Mouse (Mus musculus): ENCODE measurements around the gene H13.

H13 gene

GRCm38 (mm10) chr2:152700725-152701124 is 31.5 kb downstream of the H13 start:
- DNase-seq (ENCODE audit: low read depth, low spot score), result no peak

GRCm38 (mm10) chr2:152703596-152704255 is 34.5 kb downstream of the H13 start:
- DNase-seq (ENCODE audit: low read depth, low spot score), result no peak

DNA sequence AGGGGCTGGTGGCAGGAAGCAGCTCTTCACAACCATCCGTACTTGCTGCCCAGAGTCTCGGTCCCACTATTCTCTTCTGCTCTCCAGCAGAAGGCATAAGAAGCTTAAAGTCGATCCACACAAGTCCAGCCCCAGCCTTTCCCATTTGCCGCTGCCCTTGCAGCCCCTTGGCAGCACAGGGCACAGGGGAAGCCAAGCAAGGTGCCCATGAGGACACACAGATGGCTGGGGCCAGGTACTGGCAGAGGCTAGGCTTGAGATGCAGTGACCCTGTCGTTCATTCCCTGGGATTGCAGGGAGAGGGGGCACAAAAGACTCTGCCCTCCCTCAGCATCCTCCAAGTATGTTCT is 35.0 kb downstream of the H13 start:
- no peak for DNase-seq (ENCODE audit: low read depth, low spot score)

DNA sequence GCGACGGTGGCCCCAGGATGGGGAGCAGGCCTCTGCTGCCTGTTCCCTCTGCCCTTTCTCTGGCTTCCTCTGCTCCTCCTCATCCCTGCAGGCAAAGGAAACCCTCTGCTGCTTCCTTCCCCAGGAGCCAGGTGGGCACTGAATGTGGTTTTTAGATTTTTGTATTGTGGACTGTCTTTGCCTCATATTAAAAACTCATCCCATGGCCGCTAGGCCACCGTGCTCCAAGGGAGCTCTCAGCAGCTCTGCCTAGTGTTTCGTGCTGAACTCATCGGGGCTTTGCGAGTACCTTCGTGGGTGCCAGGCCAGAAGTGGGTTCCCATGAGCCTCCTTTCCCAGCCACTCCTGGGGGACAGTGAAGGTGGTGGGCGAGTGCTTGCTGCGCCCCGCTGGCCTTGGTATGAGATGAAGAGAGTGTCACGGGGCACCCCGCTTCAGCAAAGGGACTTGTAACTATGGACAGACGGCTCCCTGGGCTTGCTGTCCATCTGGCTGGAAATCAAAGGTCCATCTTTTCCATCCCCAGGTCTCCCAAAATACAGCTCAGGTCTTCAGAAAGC is 35.6 kb downstream of the H13 start:
- no peak for DNase-seq (ENCODE audit: low read depth, low spot score)

GRCm38 (mm10) chr2:152705993-152706571 is 36.8 kb downstream of the H13 start:
- no peak for DNase-seq (ENCODE audit: low read depth, low spot score)

GRCm38 (mm10) chr2:152707186-152707585 is 37.9 kb downstream of the H13 start:
- no peak for DNase-seq (ENCODE audit: low read depth, low spot score)

GRCm38 (mm10) chr2:152707627-152708026 is 38.4 kb downstream of the H13 start:
- no peak for DNase-seq (ENCODE audit: low read depth, low spot score)

GRCm38 (mm10) chr2:152709066-152709465 is 39.8 kb downstream of the H13 start:
- DNase-seq (ENCODE audit: low read depth, low spot score), result no peak

DNA sequence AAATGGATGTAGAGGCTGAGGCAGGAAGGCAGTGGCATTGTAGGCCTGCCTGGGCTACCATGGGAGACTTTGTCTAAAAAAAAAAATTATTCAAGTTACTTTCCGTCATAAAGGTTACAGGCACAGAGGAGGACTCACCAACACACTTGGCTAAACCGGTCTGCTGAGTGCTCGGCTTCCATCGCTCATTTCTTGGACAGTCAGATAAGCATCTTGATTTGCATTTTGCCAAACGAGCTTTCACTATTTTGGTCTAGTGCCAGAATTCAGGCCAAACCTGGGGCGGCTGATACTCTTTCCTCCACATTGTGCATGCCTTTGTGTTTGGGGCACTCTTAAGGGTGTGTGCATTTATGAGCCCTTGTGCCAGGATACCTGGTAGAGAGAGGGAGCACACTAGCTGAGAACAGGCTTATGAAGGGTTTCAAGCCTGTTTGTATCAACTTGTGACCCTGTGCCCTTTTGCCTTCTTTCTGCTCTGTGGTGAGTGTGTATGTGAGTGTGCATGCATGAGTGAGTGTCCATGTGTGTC is 47.0 kb downstream of the H13 start:
- no peak for DNase-seq (ENCODE audit: low read depth, low spot score)

DNA sequence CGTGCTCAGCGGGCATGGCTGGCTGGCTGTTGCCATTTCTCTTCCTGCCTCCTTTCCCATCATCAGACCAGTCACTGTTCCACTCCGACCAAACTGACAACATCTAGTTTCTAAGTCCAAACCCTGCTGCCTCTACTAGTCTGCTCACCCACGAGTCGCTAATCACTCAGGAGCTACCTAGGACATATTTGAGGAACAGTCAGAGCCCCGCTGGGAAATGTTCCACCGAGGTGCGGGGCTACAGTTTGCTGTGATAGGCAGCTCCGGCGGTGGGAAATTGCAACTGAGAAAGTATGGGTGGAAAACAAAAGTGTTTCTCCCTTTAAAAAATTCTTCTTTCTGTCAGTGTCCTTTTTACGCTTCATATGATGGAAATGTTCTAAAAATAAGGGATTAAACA is 48.4 kb downstream of the H13 start:
- no peak for DNase-seq (ENCODE audit: low read depth, low spot score)

- no peak for DNase-seq (ENCODE audit: low read depth, low spot score)
Observed at GRCm38 (mm10) chr2:152718076-152718475, 48.8 kb downstream of the H13 start.

DNA sequence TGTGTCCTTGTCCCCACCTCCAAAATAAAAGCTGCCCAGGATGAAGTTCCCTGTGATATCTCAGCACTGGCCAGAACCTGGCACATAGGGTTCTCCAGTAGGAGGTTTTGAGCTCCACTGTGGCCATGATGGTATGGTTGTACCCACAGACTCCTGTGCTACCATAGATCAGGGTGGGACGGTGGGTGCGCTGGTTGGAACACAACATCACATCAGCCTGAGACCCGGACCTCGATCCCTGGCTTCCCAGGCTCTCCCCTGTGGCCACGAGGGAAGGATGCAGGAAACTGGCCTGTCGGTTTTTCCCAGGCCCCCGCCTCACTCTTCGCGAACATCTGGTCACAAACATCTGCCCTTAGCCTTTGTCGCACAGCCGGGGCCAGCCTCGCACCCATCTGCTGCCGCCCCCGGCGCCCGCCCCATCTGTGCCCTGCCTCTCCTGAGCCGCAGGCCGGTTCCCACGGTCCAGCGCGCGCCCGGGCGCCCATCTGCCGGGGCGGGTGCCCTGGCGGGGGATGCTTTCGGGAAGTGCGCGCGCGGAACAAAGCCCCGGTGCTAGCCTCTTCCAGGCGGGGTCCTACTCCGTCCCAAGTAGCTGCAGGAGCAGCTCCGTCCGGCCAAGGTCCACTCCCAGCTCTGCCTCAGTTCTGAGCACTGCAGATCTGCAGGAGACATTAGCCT is 54.5 kb downstream of the H13 start:
- DNase-seq (ENCODE audit: low read depth, low spot score), result no peak

DNA sequence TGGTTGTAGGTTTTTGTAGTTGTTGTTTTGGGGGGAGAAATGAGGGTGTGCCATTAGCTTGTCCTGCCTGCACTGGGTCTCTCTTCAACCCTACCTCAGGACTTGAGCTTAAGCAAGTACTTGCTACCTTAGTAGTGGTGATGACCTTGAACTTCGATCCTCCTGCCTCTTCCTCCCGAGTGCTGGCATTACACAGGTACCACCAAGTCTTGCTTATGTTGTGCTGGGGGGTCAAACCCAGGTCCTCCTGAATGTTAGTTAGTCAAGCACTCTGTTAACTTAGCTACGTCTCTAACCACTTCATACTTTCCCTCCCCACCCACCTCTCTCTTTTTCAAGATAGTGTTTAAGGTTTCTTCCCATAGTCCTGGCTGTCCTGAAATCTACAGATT is 55.1 kb downstream of the H13 start:
- no peak for DNase-seq (ENCODE audit: low read depth, low spot score)

DNA sequence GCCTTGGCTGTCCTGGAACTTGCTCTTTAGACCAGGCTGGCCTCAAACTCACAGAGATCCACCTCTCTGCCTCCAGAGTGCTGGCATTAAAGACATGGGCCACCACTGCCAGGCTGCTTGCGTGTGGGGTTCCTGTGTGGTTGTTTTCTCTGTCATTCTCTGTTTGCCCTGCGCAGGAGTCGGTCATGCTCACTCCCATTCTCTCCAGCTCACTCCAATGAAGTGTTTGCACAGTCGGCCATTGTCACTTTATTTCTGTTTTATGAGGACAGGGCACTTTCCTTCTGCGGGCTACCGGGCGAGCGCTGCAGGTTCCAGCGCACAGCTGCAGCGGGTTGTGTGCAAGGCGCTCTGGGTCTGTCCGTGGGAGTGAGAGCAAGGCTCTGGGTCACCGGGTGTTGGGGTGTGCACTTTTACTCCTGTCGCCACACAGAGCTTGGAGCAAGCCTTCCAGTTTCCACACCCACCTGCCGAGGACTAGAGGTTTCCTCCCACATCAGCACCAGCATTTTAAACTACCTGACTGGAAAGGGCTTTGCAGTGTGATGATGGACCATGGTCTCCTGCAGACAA is 56.0 kb downstream of the H13 start:
- no peak for DNase-seq (ENCODE audit: low read depth, low spot score)

GRCm38 (mm10) chr2:152726213-152726612 is 57.0 kb downstream of the H13 start:
- no peak for DNase-seq (ENCODE audit: low read depth, low spot score)

- DNase-seq (ENCODE audit: low read depth, low spot score), result no peak
Observed at GRCm38 (mm10) chr2:152726751-152727335, 57.6 kb downstream of the H13 start.

GRCm38 (mm10) chr2:152727795-152728510 is 58.7 kb downstream of the H13 start:
- DNase-seq (ENCODE audit: low read depth, low spot score), result no peak

DNA sequence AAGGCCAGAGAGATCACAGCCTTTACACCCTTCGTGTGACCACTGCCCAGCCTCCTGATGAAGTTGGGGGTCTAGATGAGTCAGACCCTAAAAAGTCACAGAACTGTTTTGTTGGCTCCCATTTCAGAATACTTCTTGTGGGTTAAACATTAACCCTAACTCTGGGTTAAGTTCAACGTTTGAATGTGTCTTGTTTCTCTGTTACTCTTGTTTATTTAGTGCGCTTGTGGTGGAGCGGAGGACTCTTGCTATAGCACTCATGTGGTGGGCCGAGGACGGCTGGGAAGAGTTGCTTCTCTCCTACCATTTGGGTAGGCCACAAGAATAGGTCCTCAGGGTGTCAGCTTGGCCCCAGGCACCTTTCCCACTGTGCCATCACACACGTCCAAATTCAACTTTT is 59.3 kb downstream of the H13 start:
- DNase-seq (ENCODE audit: low read depth, low spot score), result no peak

DNA sequence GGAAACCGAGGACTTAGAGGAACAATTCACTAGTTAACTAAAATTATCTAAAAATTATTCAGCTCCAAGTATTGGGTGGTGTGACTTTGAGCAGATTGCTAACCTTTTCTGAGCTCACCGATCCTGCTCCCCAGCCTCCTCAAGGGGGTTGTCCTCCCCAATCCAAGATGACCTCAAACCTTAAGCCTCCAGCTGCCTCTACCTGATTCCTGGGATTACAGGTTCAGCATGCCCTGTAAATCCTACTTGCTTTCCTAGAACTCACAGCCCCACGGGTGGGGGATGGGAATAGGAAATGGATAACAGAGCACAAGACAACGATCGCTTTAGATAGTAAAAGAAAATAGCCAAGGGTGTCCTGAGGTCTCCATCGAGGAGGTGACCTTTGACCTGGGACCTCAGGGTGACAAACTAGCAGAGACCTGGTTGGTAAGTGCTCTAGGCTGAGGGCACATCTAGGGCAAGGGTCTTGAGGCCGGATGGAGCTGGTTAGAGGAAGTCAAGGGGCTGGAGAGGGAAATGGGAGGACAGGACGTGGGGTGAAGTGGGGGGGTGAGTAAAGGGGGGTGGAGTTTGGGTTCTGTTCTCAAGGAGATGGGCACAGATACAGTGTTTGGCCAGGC is 59.9 kb downstream of the H13 start:
- no peak for DNase-seq (ENCODE audit: low read depth, low spot score)

DNA sequence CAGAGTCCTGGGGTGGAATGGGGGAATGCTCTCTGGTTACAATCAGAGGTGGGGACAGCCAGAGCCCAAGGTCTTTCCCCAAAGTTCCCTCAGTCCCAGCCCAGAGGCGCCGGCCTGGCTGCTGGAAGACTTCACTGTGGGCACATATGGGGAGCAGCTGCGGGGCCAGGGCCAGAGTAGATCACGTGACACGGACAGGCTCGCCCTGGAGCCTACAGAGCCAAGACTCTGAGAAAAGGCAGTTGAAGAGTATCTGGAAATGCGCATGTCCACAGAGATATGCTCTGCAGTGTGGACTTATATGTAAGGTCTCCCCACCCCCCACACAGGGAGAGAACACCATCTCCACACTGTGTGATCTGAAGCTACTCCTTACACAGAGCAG is 60.4 kb downstream of the H13 start:
- no peak for DNase-seq (ENCODE audit: low read depth, low spot score)

DNA sequence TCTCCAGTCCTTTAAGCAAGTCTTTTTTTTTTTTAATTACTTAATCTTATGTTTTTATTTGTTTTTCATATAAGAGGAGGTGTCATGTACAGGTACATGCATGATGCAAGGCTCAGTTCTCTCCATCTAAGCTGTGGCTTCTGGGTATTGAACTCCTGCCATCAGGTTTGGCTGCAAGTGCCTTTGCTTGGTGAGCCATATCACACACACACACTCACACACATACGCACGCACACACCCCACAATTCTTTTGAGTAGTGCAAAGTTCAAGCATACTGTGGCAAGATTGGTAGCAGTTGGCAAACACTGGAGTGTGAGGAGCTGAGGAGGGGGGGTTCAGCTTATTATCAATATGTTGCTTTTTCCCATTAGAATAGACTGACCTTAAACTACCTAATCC is 63.9 kb downstream of the H13 start:
- DNase-seq (ENCODE audit: low read depth, low spot score), result peak; percentile 43
